Mouse (Mus musculus) T-helper 2 cell (primary cell): ENCODE measurements around the gene Cabp4.

ENCODE experiments used
- in situ Hi-C: fragments of 300-600 bp; cut with MboI, MseI; formaldehyde crosslinking; loops from one replicate; pipeline ENCODE4 v1.15.1; 2025; ENCODE audit warnings: high pct_unique_total_duplicates

Cabp4 gene

GRCm38 (mm10) chr19:4103792-4104191, 40.0 kb downstream of the Cabp4 start:
- in situ Hi-C loops: no loop called here

GRCm38 (mm10) chr19:4103294-4103693, 40.5 kb downstream of the Cabp4 start:
- in situ Hi-C loops: no loop called here

GRCm38 (mm10) chr19:4102626-4103025, 41.2 kb downstream of the Cabp4 start:
- in situ Hi-C loops: no loop called here

GRCm38 (mm10) chr19:4102049-4102448, 41.8 kb downstream of the Cabp4 start:
- in situ Hi-C loops: no loop called here

- in situ Hi-C loops: no loop called here
Measured at GRCm38 (mm10) chr19:4101466-4101865, 42.4 kb downstream of the Cabp4 start.

- in situ Hi-C loops: no loop called here
Measured at GRCm38 (mm10) chr19:4100718-4101261, 43.0 kb downstream of the Cabp4 start.

- in situ Hi-C loops: loop anchor here (5.0 kb wide), 1 partner anchor 42 kb away; the partner anchor contains the start of gene Cabp4
Measured at GRCm38 (mm10) chr19:4099837-4100717, 43.8 kb downstream of the Cabp4 start, which contains the start of gene Pitpnm1. Gene Pitpnm1, plus strand, starts transcription at chr19:4099998.

DNA sequence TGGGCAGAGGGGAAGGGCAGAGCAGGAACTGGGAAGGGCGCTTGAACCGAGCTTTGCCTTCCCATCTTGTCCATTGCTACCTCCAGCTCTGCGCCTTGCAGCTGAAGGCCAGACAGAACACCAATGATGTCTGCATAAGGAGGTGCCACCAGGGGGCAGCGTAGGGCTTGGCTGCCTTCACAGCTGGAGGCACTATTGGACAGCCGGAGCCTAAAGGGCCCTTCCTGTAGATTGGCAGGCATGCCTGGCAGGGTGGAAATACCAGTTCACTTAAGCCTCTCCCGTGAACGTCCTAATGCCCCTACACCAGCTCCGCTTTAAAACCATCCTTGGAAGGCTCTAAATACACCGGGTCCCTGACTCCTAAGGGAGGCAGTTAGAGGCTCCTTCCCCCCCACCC, 44.8 kb downstream of the Cabp4 start:
- in situ Hi-C loops: loop anchor here (5.0 kb wide), 1 partner anchor 43 kb away; the partner anchor contains the start of gene Cabp4

DNA sequence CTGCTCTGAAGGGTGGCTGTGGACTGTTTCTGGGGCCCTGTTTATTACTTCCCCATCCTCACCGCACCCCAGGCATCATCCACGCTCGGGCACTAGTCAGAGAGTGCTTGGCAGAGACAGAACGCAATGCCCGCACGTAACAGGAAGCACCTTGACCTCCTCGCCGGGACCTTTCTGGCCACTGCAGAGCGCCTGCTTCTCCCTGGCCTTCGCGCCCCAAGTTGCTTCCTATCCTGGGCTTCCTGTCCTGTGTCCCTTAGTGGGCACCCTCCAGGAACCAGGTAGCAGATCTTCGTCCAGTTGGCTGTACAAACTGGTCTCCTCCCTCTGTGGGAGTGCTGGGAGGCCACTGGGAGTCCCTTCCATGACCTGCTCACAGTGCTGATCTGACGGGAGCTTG, 45.4 kb downstream of the Cabp4 start:
- in situ Hi-C loops: loop anchor here (5.0 kb wide), 1 partner anchor 44 kb away; the partner anchor contains the start of gene Cabp4

DNA sequence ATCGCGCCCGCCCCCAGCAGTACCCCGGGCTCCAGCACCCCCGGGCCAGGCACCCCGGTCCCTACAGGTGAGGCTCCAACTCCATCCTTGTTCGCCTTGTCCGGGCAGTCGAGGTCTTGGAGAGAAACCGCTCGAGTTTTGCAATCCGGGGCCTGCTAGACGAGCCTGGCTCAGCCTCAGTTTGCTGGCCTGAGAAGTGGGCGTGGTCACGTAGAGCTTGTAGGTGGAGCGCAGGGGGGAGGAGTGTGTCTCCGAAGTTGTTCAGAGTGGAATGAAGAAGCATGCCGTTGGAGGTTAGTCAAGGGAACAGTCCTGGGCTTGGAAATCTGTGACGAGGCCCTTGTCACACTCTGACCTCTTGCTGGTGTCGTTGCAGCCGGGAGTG, 46.4 kb downstream of the Cabp4 start:
- in situ Hi-C loops: loop anchor here (5.0 kb wide), 1 partner anchor 45 kb away; the partner anchor contains the start of gene Cabp4

DNA sequence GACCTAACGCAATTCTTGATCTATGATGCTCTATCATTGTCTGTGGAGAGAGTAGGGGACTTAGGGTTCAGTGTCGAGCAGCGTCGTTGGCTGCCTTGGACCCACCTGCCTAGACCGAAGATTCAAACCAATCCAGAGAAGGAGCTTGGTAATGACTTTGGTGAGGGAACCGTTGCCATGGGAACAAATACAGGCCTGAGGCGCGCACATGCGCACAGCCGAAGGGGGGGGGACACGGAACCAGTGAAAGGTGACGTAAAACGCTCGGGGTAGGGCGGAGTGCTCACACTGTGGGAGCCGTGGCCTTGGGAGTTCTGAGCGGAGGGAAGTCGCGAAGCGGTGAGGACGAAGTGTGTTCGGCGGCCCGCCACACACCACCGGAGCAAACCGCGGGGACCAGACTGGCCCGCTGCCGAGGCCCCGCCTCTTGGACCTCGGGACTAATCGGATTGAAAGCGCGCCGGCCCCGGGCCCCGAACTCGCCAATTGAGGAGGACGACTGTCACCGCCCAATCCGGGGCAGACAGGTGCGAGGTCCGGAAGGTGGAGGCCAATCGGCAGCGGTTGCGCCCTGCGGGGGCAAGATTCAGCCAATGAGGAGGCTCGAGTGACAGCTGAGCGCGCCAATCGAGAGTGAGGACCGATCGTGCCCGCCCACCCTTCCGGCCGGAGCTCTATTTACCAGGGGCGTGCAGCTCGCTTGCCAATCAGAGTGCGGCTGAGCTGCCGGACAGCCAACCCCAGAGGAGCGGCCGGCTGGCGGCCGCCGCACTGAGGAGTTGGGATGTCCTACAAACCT, 47.0 kb downstream of the Cabp4 start, which contains the start of gene Cdk2ap2:
TSS of gene Cdk2ap2 (plus strand) at position 541 of the 799 bp plus-strand sequence.
- in situ Hi-C loops: loop anchor here (5.0 kb wide), 1 partner anchor 45 kb away; the partner anchor contains the start of gene Cabp4

DNA sequence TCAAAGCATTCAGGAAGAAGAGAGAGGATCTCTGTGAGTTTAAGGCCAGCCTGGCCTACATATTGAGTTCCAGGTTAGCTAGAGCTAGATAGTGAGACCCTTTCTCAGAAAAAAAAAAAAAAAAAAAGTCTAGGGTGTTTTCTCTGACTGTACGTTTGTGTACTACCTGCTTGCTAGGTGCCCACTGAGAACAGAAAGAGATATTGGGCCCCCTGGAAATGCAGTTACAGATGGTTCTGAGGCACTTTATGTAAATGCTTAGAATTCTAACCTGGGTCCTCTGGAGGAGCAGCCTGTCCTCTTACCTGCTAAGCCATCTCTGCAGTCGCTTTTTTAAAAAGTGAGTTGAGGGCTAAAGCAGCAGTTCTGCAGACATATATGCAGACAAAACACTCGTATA, 48.0 kb downstream of the Cabp4 start:
- in situ Hi-C loops: loop anchor here (5.0 kb wide), 1 partner anchor 46 kb away; the partner anchor contains the start of gene Cabp4

- in situ Hi-C loops: loop anchor here (5.0 kb wide), 2 partner anchors 38 to 47 kb away; partner anchors contain the start of genes Cabp4 and Gstp3
Measured at GRCm38 (mm10) chr19:4094774-4095303, 49.0 kb downstream of the Cabp4 start.

GRCm38 (mm10) chr19:4094348-4094747, 49.5 kb downstream of the Cabp4 start:
- in situ Hi-C loops: loop anchor here (5.0 kb wide), 1 partner anchor 37 kb away; the partner anchor contains the start of gene Gstp3

DNA sequence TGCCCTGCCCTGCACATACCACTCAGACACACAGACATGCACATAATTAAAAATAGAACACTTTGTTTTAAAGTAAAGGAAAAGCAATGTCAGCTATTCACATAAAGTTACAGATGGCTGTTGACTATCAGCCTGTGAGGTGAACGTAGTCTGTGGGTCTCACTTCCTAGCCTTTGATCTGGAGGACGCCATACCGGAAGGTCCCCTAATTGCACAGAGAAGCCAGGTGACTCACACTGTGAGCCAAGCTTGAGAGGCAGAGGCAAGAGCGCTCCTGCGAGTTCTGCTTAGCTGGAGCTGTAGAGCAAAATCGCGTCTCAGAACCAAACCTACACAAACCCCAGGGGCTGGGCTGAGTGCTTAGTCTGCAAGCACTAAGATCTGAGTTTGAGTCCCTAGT, 50.1 kb downstream of the Cabp4 start:
- in situ Hi-C loops: loop anchor here (5.0 kb wide), 1 partner anchor 36 kb away; the partner anchor contains the start of gene Gstp3

- in situ Hi-C loops: loop anchor here (5.0 kb wide), 1 partner anchor 35 kb away; the partner anchor contains the start of gene Gstp3
Measured at GRCm38 (mm10) chr19:4092750-4093149, 51.1 kb downstream of the Cabp4 start.

DNA sequence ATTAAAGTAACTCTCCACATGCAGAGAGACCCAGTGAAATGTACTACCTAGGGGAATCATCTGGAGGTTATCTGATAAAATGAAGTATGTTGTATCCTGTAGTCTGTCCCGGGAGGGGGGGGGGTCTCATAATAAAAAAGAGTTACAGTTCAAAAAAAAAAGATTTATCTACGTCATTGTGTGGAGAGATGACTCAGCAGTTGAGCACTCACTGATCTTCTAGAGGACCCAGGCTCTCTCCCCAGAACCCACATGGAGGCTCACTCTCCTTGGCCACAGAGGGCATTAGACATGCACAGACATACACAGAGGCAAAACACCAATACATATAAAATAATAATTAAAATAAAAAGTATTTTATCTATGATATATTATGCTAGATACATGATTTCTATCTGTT, 52.5 kb downstream of the Cabp4 start:
- in situ Hi-C loops: loop anchor here (5.0 kb wide), 1 partner anchor 34 kb away; the partner anchor contains the start of gene Gstp3

- in situ Hi-C loops: loop anchor here (5.0 kb wide), 1 partner anchor 33 kb away; the partner anchor contains the start of gene Gstp3
Measured at GRCm38 (mm10) chr19:4090446-4090845, 53.4 kb downstream of the Cabp4 start.

DNA sequence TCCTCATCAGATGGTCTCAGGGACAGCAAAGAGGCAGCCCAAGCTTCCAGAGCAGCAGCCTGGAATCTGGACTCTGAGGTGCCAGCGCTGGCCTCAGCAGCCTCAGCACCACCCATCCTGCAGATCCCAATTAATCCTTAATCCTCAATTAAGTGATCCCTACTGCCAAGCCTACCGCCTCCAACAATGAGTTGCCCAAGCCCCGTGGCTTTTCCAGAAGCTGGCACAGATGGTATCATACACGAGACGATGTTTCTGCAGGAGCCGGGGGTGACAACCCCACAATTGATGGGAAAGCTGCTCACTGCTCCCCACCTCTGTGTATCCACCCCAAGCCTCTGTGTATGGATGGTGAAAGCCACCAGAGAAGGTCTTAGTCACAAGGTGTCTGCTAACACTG, 54.7 kb downstream of the Cabp4 start:
- in situ Hi-C loops: no loop called here

DNA sequence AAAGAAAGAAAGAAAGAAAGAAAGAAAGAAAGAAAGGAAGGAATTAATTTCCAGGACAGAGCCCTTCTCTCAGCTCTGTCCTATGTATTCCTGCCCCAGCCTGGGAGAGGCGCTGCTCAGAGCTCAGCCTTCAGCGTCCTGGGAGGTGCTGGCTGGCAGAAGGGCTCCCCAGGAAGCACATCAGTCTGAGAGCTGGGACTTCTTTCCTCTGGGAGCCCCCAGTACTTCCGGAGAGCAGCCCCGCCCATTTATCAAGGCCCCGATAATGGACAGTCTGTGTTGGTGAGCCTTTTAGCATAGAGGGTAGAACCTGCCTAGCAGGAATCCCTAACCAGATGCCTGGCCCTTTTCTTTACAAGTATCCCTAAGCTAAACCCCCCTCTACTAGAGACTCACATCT, 55.7 kb downstream of the Cabp4 start:
- in situ Hi-C loops: no loop called here

GRCm38 (mm10) chr19:4087090-4087489, 56.7 kb downstream of the Cabp4 start:
- in situ Hi-C loops: no loop called here
